ENCODE assay signal across 15 mouse cellular contexts in genomic region chr10:111913066-111913785, GRCm38 (mm10).
"Had no signal": no experiment of that assay in that cellular context is flagged by ENCODE, and none has a peak within 500 bp of the region (broad histone marks: within the 10 kb centered on the region; RNA-seq: fewer than 3 reads in every experiment).

No protein-coding gene starts in this region.

- H3K4me1 ChIP-seq: limb, embryonic 10.5 days; limb, embryonic 13.5 days; liver, embryonic 13.5 days had no signal

- H3K36me3 ChIP-seq: limb, embryonic 10.5 days; limb, embryonic 13.5 days; liver, embryonic 13.5 days; midbrain, embryonic 12.5 days had no signal

- H3K4me2 ChIP-seq: limb, embryonic 13.5 days; liver, embryonic 13.5 days; midbrain, embryonic 12.5 days had no signal

- H3K9me3 ChIP-seq: limb, embryonic 10.5 days; limb, embryonic 13.5 days; liver, embryonic 13.5 days; midbrain, embryonic 12.5 days had no signal

- H3K4me3 ChIP-seq: layer of hippocampus, adult 2 months; limb, embryonic 10.5 days; limb, embryonic 13.5 days; liver, embryonic 13.5 days; midbrain, embryonic 12.5 days; myocyte had no signal

- DNase-seq: layer of hippocampus, adult 9-11 months; liver, embryonic 13.5 days; lung, adult 2 months; right cerebral cortex, postnatal 25 days; thymus, adult 18-20 months; thymus, postnatal 14 days; thymus, postnatal 4 days had no signal

- H3K27ac ChIP-seq: kidney, postnatal 0 days; layer of hippocampus, adult 2 months; limb, embryonic 10.5 days; limb, embryonic 13.5 days; liver, embryonic 13.5 days; macrophage; midbrain, embryonic 12.5 days had no signal

- ATAC-seq: midbrain, embryonic 16.5 days had no signal

- H3K27me3 ChIP-seq: limb, embryonic 13.5 days; liver, embryonic 13.5 days; midbrain, embryonic 12.5 days had no signal

- H3K9ac ChIP-seq: limb, embryonic 13.5 days; liver, embryonic 13.5 days; midbrain, embryonic 12.5 days had no signal
